Mouse (Mus musculus) forebrain, embryonic 11.5 days (tissue): ENCODE measurements around the gene Gtf2e1. TPM values are rescaled to one million over a fixed set of nuclear protein-coding genes. Genes with fewer than 3 reads are reported as not detected.

Experiments used
- ATAC-seq: fragments of 200-750 bp; cut with Nextera tagmentation; replicated peaks from 2 replicates; pipeline ENCODE4 v1.8.0; 2017; ENCODE audit warnings: moderate TSS enrichment; ENCODE audit not compliant: low FRiP score
- DNase-seq: peaks from one replicate; pipeline ENCODE4 v3.0.0-alpha.2; 2017; ENCODE audit warnings: low spot score
- H3K27ac ChIP-seq: fragments of 300-500 bp; sonication (generic); 2 replicates; pipeline ENCODE4 v1.5.1; 2014; ENCODE audit warnings: low read depth, low read length
- H3K27me3 ChIP-seq: fragments of 300-500 bp; sonication (generic); 2 replicates; pipeline ENCODE4 v1.6.1; 2014; ENCODE audit warnings: mild to moderate bottlenecking, low read length, mixed read lengths; ENCODE audit not compliant: control insufficient read depth, insufficient read depth
- H3K36me3 ChIP-seq: fragments of 300-500 bp; sonication (generic); 2 replicates; pipeline ENCODE4 v1.6.1; 2014; ENCODE audit warnings: mild to moderate bottlenecking, low read length, moderate library complexity, mixed read lengths; ENCODE audit not compliant: control insufficient read depth, insufficient read depth
- H3K4me1 ChIP-seq: fragments of 300-500 bp; sonication (generic); replicated peaks from 2 replicates; pipeline ENCODE4 v1.6.1; 2014; ENCODE audit warnings: low read length, mixed read lengths; ENCODE audit not compliant: control insufficient read depth, insufficient read depth
- H3K4me2 ChIP-seq: fragments of 300-500 bp; sonication (generic); 2 replicates; pipeline ENCODE4 v1.6.1; 2014; ENCODE audit warnings: low read depth, mild to moderate bottlenecking, low read length, moderate library complexity, mixed read lengths; ENCODE audit not compliant: severe bottlenecking
- H3K4me3 ChIP-seq: fragments of 300-500 bp; sonication (generic); 2 replicates; pipeline ENCODE4 v1.5.1; 2014; ENCODE audit warnings: low read depth, low read length
- H3K9ac ChIP-seq: fragments of 300-500 bp; sonication (generic); 2 replicates; pipeline ENCODE4 v1.6.1; 2014; ENCODE audit warnings: low read length
- H3K9me3 ChIP-seq: fragments of 300-500 bp; sonication (generic); 2 replicates; pipeline ENCODE4 v1.6.1; 2016; ENCODE audit warnings: low read length, mixed read lengths; ENCODE audit not compliant: control insufficient read depth
- WGBS: fragments of 180-500 bp; shearing (Covaris S2); extraction: QIAGEN DNeasy Blood & Tissue Kit; methylation state at CpG from one replicate; pipeline ENCODE4 v1.1.7; 2014; 5-methylcytosine and 5-hydroxymethylcytosine counted together
- polyA plus RNA-seq: library from polyadenylated mRNA; unstranded; fragments of >200 nt; fragmentation: Nextera tagmentation; extraction: Ambion mirVana; gene quantifications from 2 replicates; pipeline ENCODE4 v1.2.1, GENCODE M21; 2014

Gtf2e1 gene
- polyA plus RNA-seq, 1 experiment from 2014 or later, result 56.5 TPM

- no peak overlapping the region for H3K27ac ChIP-seq
- H3K4me1 ChIP-seq, result no peaks in the 10 kb centered on the region
- no peaks in the 10 kb centered on the region for H3K27me3 ChIP-seq
- no peak overlapping the region for H3K4me2 ChIP-seq
- DNase-seq (no peak), ATAC-seq (no peak)
- no peak overlapping the region for H3K4me3 ChIP-seq
- no peak overlapping the region for H3K9ac ChIP-seq
- peaks cover 8% of the 10 kb centered on the region; the same call in 1 of the 2 replicates for H3K36me3 ChIP-seq
- WGBS, result 91% methylated on average over 4 of the region's 4 CpGs
- H3K9me3 ChIP-seq, result no peaks in the 10 kb centered on the region
Measured at GRCm38 (mm10) chr16:37517596-37518211, 21.9 kb downstream of the Gtf2e1 start.

DNA sequence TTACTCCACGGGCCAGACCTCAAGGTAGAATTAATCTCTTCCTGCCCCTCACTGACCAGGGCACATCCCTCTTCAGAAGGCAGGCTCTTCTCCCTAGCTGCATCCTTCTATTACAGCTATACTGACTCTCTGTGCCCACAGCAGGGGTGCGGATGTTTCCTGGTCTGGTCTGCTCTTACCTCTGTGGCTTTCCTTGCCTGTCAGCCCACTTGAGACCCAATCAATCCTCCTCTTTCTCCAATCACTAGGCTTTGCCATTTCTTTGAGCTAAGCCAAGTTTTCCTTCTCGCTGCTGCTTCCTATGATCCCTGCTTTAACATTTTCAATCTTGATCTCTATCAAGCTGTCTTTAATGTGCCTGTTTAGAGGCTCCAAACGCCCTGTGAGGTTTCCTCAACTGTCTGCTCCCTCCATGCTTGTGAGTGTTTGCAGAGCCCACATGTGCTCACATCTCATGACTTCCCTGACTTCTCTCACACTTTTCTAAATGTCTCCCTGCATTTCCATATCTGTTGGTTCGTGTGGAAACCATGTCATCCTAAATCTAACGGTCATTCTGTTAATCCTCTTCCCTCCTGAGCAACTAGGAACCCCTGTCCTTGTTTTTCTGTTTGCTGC, 23.1 kb downstream of the Gtf2e1 start:
- Histone ChIP-seq H3K27me3 (no peaks in the 10 kb centered on the region), H3K27ac (no peak overlapping the region), H3K9me3 (no peaks in the 10 kb centered on the region), H3K36me3 (peaks cover 6% of the 10 kb centered on the region; the same call in 1 of the 2 replicates), H3K4me1 (no peaks in the 10 kb centered on the region), H3K4me3 (no peak overlapping the region), H3K4me2 (no peak overlapping the region), H3K9ac (no peak overlapping the region)
- ATAC-seq, result no peak
- no peak for DNase-seq
- 86% methylated on average over 6 of the region's 6 CpGs for WGBS

GRCm38 (mm10) chr16:37514644-37515043, 24.9 kb downstream of the Gtf2e1 start:
- Histone ChIP-seq H3K27me3 (no peaks in the 10 kb centered on the region), H3K36me3 (peaks cover 3% of the 10 kb centered on the region; the same call in 1 of the 2 replicates), H3K4me1 (no peaks in the 10 kb centered on the region), H3K9me3 (no peaks in the 10 kb centered on the region), H3K4me3 (no peak overlapping the region), H3K9ac (no peak overlapping the region), H3K4me2 (no peak overlapping the region), H3K27ac (no peak overlapping the region)
- no peak for ATAC-seq
- no peak for DNase-seq
- WGBS, result 83% methylated on average over 8 of the region's 8 CpGs

GRCm38 (mm10) chr16:37511489-37511888, 28.1 kb downstream of the Gtf2e1 start:
- Histone ChIP-seq H3K9ac (no peak overlapping the region), H3K27me3 (no peaks in the 10 kb centered on the region), H3K9me3 (no peaks in the 10 kb centered on the region), H3K27ac (no peak overlapping the region), H3K36me3 (no peaks in the 10 kb centered on the region; the same call in 1 of the 2 replicates), H3K4me1 (no peaks in the 10 kb centered on the region), H3K4me3 (no peak overlapping the region), H3K4me2 (no peak overlapping the region)
- WGBS, result 95% methylated on average over 15 of the region's 15 CpGs
- ATAC-seq (no peak), DNase-seq (no peak)

DNA sequence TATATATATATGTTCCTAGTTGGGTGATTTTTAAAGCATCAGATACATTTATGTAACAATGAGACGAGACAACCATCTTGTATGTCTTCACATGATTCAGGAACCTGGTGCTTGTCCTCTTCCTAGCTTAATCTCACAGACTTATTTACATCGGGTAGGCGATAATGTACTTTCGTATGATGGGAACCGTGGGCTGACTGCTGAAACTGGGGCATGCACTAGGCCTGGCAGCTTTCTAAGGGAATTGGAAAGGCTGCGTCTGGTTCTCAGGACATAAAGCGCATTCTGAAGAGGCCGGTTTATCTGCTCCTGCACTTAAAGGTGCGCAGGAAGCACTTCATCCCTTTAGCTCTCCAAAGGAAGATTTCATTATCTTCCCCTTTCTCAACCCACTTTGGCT, 32.8 kb downstream of the Gtf2e1 start:
- H3K4me1 ChIP-seq, result no peaks in the 10 kb centered on the region
- no peak for ATAC-seq
- no peak overlapping the region for H3K4me3 ChIP-seq
- H3K36me3 ChIP-seq, result no peaks in the 10 kb centered on the region; the same call in 1 of the 2 replicates
- 95% methylated on average over 9 of the region's 9 CpGs for WGBS
- H3K9me3 ChIP-seq, result no peaks in the 10 kb centered on the region
- no peaks in the 10 kb centered on the region for H3K27me3 ChIP-seq
- H3K9ac ChIP-seq, result no peak overlapping the region
- no peak for DNase-seq
- no peak overlapping the region for H3K27ac ChIP-seq
- no peak overlapping the region for H3K4me2 ChIP-seq

DNA sequence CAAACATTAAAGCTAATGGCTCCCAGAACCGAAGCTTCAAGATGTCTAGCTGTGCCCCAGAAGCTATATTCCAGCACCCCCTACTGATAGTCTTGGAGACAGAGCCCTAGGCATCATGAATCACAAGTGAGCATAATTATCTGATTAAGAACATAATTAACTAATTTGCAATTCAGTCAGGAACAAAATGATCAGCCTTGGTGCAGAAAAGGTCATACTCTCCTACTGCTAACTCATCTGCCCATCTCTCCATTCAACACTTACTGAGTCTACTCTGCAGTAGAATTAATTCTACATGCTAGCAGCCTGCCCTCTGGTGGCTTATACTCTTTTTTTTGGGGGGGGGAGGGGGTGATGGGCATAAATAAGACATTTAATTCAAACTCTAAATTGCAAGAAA, 35.1 kb downstream of the Gtf2e1 start:
- ATAC-seq (no peak), DNase-seq (no peak)
- 72% methylated on average over 1 of the region's 1 CpGs for whole genome bisulfite sequencing
- Histone ChIP-seq H3K4me3 (no peak overlapping the region), H3K9ac (no peak overlapping the region), H3K27ac (no peak overlapping the region), H3K27me3 (no peaks in the 10 kb centered on the region), H3K4me1 (no peaks in the 10 kb centered on the region), H3K4me2 (no peak overlapping the region), H3K36me3 (no peaks in the 10 kb centered on the region), H3K9me3 (no peaks in the 10 kb centered on the region)

GRCm38 (mm10) chr16:37498581-37498980, 41.0 kb downstream of the Gtf2e1 start:
- H3K4me2 ChIP-seq, result no peak overlapping the region
- no peaks in the 10 kb centered on the region for H3K36me3 ChIP-seq
- H3K27me3 ChIP-seq, result no peaks in the 10 kb centered on the region
- H3K9ac ChIP-seq, result no peak overlapping the region
- WGBS, result 88% methylated on average over 9 of the region's 9 CpGs
- H3K9me3 ChIP-seq, result no peaks in the 10 kb centered on the region
- H3K4me3 ChIP-seq, result no peak overlapping the region
- no peak overlapping the region for H3K27ac ChIP-seq
- no peaks in the 10 kb centered on the region for H3K4me1 ChIP-seq
- ATAC-seq, result no peak
- no peak for DNase-seq

DNA sequence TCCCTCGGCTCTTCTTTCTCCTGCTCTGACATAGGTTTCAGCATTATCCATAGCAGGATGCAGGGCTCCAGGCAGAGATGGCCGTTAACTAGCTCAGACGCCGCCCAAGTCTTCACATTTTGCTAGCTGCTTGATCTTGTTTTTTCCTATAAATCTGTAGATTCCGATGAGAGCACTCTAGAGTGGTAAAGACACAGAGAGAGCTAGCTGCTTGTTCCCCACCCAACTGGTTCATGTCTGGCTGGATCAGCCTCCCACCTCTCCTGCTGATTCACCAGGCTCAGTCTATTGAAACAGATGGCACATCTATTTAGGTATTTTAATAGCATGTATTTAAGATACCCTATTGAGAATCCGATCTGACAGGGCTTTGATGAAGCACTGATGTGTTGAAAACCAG, 44.6 kb downstream of the Gtf2e1 start:
- ATAC-seq, result no peak
- 85% methylated on average over 6 of the region's 6 CpGs for WGBS
- H3K27ac ChIP-seq, result no peak overlapping the region
- H3K4me3 ChIP-seq, result no peak overlapping the region
- H3K36me3 ChIP-seq, result no peaks in the 10 kb centered on the region
- H3K4me2 ChIP-seq, result no peak overlapping the region
- no peaks in the 10 kb centered on the region for H3K27me3 ChIP-seq
- H3K9me3 ChIP-seq, result no peaks in the 10 kb centered on the region
- no peak overlapping the region for H3K9ac ChIP-seq
- no peaks in the 10 kb centered on the region for H3K4me1 ChIP-seq
- DNase-seq, result no peak
